16 mouse cellular contexts compared by ENCODE assay signal in the genomic region with DNA sequence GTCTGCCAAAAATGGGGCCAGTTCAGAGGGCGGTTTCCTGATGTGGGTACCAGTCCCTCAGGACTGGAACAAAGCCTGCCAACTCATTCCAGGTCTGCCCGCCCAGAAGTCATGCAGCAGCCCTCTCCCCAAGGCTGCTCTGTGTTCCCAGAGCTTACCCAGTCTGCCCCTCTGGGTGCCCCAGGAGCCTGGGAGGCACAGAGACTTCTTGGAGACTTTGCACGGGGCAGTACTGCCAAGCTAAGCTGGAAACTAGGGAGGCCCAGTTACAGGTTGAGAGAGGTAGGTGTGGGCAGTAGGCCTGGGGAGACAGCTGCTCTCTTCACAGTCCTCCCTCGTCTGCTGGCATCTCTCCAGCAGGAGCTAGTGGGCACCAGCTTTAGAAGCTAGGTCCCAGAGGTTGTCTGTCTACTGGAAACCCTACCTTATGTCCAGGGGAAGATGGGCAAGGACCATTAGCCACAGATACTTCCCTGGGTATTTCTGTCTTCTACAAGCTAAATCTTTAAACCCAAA.
"Had no signal": no experiment of that assay in that cellular context is flagged by ENCODE, and none has a peak within 500 bp of the region (broad histone marks: within the 10 kb centered on the region; RNA-seq: fewer than 3 reads in every experiment).

No protein-coding gene starts in this region.

- H3K27me3 ChIP-seq: intestine, embryonic 15.5 days; kidney, embryonic 15.5 days; limb, embryonic 13.5 days; liver, embryonic 15.5 days; midbrain, embryonic 13.5 days; neural tube, embryonic 15.5 days had no signal

- ATAC-seq: intestine, embryonic 15.5 days; lung, postnatal 0 days; midbrain, embryonic 13.5 days had no signal

- H3K27ac ChIP-seq: intestine, embryonic 15.5 days; kidney, embryonic 15.5 days; left cerebral cortex, adult 2 months; limb, embryonic 13.5 days; liver, embryonic 15.5 days; midbrain, embryonic 13.5 days; neural tube, embryonic 15.5 days had no signal

- H3K4me1 ChIP-seq: intestine, embryonic 15.5 days; kidney, embryonic 15.5 days; limb, embryonic 13.5 days; liver, embryonic 15.5 days; midbrain, embryonic 13.5 days; neural tube, embryonic 15.5 days had no signal

- H3K9me3 ChIP-seq: intestine, embryonic 15.5 days; kidney, embryonic 15.5 days; limb, embryonic 13.5 days; liver, embryonic 15.5 days; midbrain, embryonic 13.5 days; neural tube, embryonic 15.5 days had no signal

- DNase-seq: kidney, adult 18-20 months; kidney, postnatal 14 days; lung, adult 2 months; lung, postnatal 36 days; thymus, adult 2 months; thymus, postnatal 25 days had no signal

- H3K9ac ChIP-seq: intestine, embryonic 15.5 days; kidney, embryonic 15.5 days; limb, embryonic 13.5 days; liver, embryonic 15.5 days; midbrain, embryonic 13.5 days; neural tube, embryonic 15.5 days had no signal

- H3K4me2 ChIP-seq: intestine, embryonic 15.5 days; kidney, embryonic 15.5 days; limb, embryonic 13.5 days; liver, embryonic 11.5 days; liver, embryonic 15.5 days; midbrain, embryonic 13.5 days; neural tube, embryonic 15.5 days had no signal

- H3K36me3 ChIP-seq: intestine, embryonic 15.5 days; kidney, embryonic 15.5 days; limb, embryonic 13.5 days; liver, embryonic 15.5 days; midbrain, embryonic 13.5 days; neural tube, embryonic 15.5 days had no signal

- H3K4me3 ChIP-seq: intestine, embryonic 15.5 days; kidney, embryonic 15.5 days; left cerebral cortex, adult 2 months; limb, embryonic 13.5 days; liver, embryonic 15.5 days; midbrain, embryonic 13.5 days; myocyte; neural tube, embryonic 15.5 days had no signal
